Mouse (Mus musculus): ENCODE measurements around the gene Tmprss15.

- no peak for TF ChIP-seq EP300 (IDR thresholded peaks at IDR 0.05; ENCODE audit: low read depth)
- TF ChIP-seq CTCF (IDR thresholded peaks at IDR 0.05; ENCODE audit: low read depth) = no peak
These were observed 159.4 kb downstream of the Tmprss15 start for GRCm38 (mm10) chr16:78931287-78932025.

All from liver, postnatal 0 days (tissue).